Mouse (Mus musculus) A20 (cell line): ENCODE data around the gene Msl2.

ENCODE experiments used
- DNase-seq: peaks from one replicate; pipeline ENCODE4 v3.0.0-alpha.2; 2011; ENCODE audit warnings: low read depth, low spot score

Msl2 gene

GRCm38 (mm10) chr9:101152872-101153271 is 79.0 kb downstream of the Msl2 start:
- DNase-seq = no peak
